Mouse (Mus musculus) hindbrain, embryonic 12.5 days (tissue): ENCODE data around the gene Ngfr. TPM values are rescaled to one million over a fixed set of nuclear protein-coding genes. Genes with fewer than 3 reads are reported as not detected.

Experiments used
- ATAC-seq: fragments of 200-750 bp; cut with Nextera tagmentation; 2 replicates; pipeline ENCODE4 v1.8.0; 2017; ENCODE audit warnings: moderate TSS enrichment; ENCODE audit not compliant: low FRiP score
- H3K27ac ChIP-seq: fragments of 300-500 bp; sonication (generic); 2 replicates; pipeline ENCODE4 v1.5.1; 2016; ENCODE audit warnings: mild to moderate bottlenecking
- H3K27me3 ChIP-seq: fragments of 300-500 bp; sonication (generic); 2 replicates; pipeline ENCODE4 v1.6.1; 2016; ENCODE audit warnings: mild to moderate bottlenecking
- H3K36me3 ChIP-seq: fragments of 300-500 bp; sonication (generic); 2 replicates; pipeline ENCODE4 v1.6.1; 2016; ENCODE audit warnings: mild to moderate bottlenecking
- H3K4me1 ChIP-seq: fragments of 300-500 bp; sonication (generic); 2 replicates; pipeline ENCODE4 v1.6.1; 2016
- H3K4me2 ChIP-seq: fragments of 300-500 bp; sonication (generic); replicated peaks from 2 replicates; pipeline ENCODE4 v1.6.1; 2016; ENCODE audit warnings: mild to moderate bottlenecking
- H3K4me3 ChIP-seq: fragments of 300-500 bp; sonication (generic); 2 replicates; pipeline ENCODE4 v1.5.1; 2016; ENCODE audit warnings: mild to moderate bottlenecking
- H3K9ac ChIP-seq: fragments of 300-500 bp; sonication (generic); 2 replicates; pipeline ENCODE4 v1.6.1; 2016; ENCODE audit warnings: mild to moderate bottlenecking, moderate library complexity
- H3K9me3 ChIP-seq: fragments of 300-500 bp; sonication (generic); replicated peaks from 2 replicates; pipeline ENCODE4 v1.6.1; 2016; ENCODE audit warnings: mild to moderate bottlenecking
- WGBS: fragments of 180-500 bp; shearing (Covaris S2); methylation state at CpG from one replicate; pipeline ENCODE4 v1.1.7; 2016; 5-methylcytosine and 5-hydroxymethylcytosine counted together
- polyA plus RNA-seq: library from polyadenylated mRNA; unstranded; fragments of >200 nt; fragmentation: Nextera tagmentation; extraction: Ambion mirVana; gene quantifications from 2 replicates; pipeline ENCODE4 v1.2.1, GENCODE M21; 2016

Gene Ngfr
- polyA plus RNA-seq, 1 experiment from 2014 or later: 38.6 TPM

DNA sequence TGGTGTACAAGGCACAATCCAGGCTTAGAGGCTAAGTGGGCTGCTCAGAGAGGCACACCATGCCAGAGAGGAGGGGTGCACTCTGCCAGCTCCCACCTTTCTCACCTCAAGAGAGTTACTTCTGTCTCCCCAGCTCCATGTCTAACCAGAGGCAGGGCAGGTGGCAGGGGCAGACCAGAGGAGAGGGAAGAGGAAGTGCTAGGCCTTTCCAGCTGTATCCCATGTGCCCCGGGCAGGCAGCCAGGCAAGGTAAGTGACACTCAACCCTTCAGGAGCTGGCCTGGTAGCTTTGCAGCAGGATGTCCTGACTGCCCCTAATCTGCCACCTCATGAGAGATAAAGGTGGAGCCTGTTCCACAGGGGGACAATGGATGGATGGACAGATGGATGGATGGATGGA is 5.2 kb upstream of the Ngfr start:
- Histone ChIP-seq H3K9me3 (no peaks in the 10 kb centered on the region), H3K4me1 (peaks cover 31% of the 10 kb centered on the region), H3K27ac (no peak overlapping the region), H3K4me2 (no peak overlapping the region), H3K27me3 (peaks cover 71% of the 10 kb centered on the region), H3K4me3 (no peak overlapping the region), H3K9ac (no peak overlapping the region), H3K36me3 (no peaks in the 10 kb centered on the region)
- ATAC-seq: no peak
- 83% methylated on average over 1 of the region's 1 CpGs for WGBS

DNA sequence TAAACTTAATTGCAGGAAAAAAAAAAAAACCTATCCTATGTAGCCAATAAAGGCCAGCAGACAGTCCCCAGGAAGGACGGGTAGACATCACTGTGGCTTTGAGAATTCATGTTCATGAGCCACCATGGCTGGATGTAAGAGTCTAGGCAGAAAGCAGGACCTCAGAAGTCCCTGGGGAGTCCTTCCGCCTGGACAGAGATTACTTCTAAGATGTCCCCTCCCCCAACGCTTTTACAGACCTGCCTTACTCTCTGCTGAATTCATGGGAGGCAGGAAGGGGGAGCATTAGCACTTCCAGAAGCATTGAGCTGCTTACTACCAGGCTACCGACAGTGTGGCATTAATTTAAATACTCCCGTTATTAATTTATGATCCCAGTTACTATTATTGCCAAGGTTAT is 1.7 kb upstream of the Ngfr start:
- ATAC-seq: no peak
- no peak overlapping the region for H3K4me2 ChIP-seq
- H3K36me3 ChIP-seq: no peaks in the 10 kb centered on the region
- peaks cover 29% of the 10 kb centered on the region for H3K4me1 ChIP-seq
- no peak overlapping the region for H3K4me3 ChIP-seq
- no peak overlapping the region for H3K27ac ChIP-seq
- no peak overlapping the region for H3K9ac ChIP-seq
- no peaks in the 10 kb centered on the region for H3K9me3 ChIP-seq
- peaks cover 59% of the 10 kb centered on the region for H3K27me3 ChIP-seq
- WGBS: 36% methylated on average over 5 of the region's 5 CpGs

DNA sequence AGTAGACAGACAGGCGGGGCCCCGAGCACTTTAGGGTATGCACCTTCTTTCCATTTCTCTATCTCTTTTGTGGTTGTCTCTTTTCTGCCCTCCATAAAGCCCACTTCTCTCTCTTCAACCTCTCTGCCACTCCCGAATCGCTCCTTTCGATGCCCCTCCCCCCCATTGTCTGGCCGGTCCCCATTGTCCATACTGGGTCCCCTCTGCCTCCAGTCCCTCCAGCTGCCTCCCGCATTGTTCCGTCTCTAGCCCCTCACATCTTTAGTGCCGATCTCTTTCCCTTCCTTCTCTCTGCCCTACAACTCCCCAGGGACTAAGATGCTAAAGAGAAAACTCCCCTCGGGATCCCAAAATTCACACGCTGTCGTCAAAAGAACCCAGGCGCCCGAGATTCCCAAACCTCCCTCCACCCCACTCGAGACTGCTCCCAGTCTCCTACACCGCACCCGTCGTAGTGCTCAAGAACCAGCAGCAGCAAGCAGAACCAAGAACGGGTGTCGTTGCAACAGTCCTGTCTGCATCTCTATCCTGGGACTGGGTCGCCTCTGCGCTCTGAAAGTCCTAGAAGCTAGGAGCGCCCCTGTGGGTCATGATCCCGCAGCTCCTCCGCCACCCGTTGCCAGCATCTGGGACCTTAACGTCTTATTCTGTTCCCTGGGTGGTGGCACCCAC is 648 bp downstream of the Ngfr start:
- Histone ChIP-seq H3K36me3 (no peaks in the 10 kb centered on the region), H3K9me3 (no peaks in the 10 kb centered on the region), H3K4me2 (peak overlapping the region; percentile 59), H3K4me3 (peak overlapping the region; percentile 46), H3K9ac (peak overlapping the region; percentile 50), H3K27ac (peak overlapping the region; percentile 73), H3K4me1 (peaks cover 48% of the 10 kb centered on the region), H3K27me3 (peaks cover 64% of the 10 kb centered on the region)
- ATAC-seq: peak; percentile 34
- WGBS: 2% methylated on average over 27 of the region's 27 CpGs

DNA sequence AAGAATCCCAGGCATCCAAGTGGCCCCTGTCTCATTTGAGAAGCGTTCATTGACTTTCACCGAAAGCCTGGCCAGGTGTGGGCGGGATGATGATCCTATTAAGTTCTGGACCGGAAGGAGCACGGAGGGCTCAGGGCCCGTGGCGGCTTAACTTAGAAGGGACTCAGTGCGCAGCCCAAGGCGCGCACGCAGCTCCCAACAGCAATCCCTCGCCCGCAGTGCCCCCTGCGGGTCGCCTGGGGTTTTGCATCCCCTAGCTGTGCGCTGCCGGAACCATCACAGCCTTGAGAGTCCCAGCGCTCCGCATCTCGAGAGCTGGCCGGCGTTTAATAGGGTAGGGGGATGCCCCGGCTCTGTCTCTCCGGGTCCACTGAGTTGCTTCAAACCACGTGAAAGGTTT is 1.4 kb downstream of the Ngfr start:
- Histone ChIP-seq H3K36me3 (no peaks in the 10 kb centered on the region), H3K4me2 (peak overlapping the region; percentile 59), H3K27me3 (peaks cover 66% of the 10 kb centered on the region), H3K9ac (peak overlapping the region; percentile 50), H3K9me3 (no peaks in the 10 kb centered on the region), H3K27ac (peak overlapping the region; percentile 73), H3K4me1 (peaks cover 55% of the 10 kb centered on the region), H3K4me3 (peak overlapping the region; percentile 46)
- peak; percentile 21 for ATAC-seq
- WGBS: under 1% methylated on average over 25 of the region's 25 CpGs

DNA sequence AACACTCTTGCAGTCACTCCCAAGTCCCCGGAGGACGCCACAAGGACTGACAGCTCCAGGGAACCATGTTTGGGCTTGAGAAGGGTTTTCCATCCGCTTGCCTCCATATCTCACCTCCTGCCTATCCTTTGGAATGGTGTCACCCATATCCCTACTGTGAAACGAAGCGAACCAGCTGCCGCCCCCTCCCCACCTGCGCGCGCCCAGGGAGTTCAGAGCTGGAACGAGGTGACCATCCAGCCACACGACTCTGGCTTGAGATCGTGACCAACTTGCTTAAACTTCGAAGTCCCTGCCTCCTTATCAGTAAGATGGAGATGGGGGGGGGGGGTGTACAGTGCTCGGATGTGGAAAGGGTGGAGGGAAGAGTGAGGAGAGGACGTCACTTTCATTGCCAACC is 1.9 kb downstream of the Ngfr start:
- 2% methylated on average over 15 of the region's 15 CpGs for WGBS
- Histone ChIP-seq H3K9ac (peak overlapping the region; percentile 50), H3K36me3 (no peaks in the 10 kb centered on the region), H3K27ac (peak overlapping the region; percentile 40), H3K4me2 (peak overlapping the region; percentile 59), H3K4me1 (peaks cover 60% of the 10 kb centered on the region), H3K9me3 (no peaks in the 10 kb centered on the region), H3K4me3 (peak overlapping the region; percentile 46), H3K27me3 (peaks cover 67% of the 10 kb centered on the region)
- ATAC-seq: no peak

DNA sequence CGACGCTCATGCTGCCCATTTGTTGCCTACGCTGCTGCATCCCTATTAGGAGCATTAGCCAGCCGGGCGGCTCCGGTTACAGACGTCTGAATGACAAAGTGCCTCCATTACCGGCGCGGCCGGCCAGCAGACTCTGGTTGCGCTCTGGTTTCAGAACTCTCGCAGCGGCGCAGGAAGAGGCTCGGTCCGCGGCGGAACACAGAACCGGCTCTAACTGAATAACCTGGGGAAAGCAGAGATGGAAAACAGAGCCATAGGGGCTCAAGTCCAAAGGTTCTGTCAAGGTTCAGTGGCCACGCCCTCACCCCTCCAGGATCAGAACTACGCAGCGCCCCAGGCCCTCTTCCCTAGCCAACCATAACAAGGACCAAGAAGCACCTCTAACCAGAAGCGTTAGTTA is 2.3 kb downstream of the Ngfr start:
- Histone ChIP-seq H3K36me3 (no peaks in the 10 kb centered on the region), H3K9ac (peak overlapping the region; percentile 50), H3K4me2 (peak overlapping the region; percentile 59), H3K4me1 (peaks cover 63% of the 10 kb centered on the region), H3K9me3 (no peaks in the 10 kb centered on the region), H3K27me3 (peaks cover 71% of the 10 kb centered on the region), H3K27ac (peak overlapping the region; percentile 40), H3K4me3 (peak overlapping the region; percentile 46)
- 0 out of 2 replicates have a peak, but pooled peaks have one; percentile 4 for ATAC-seq
- WGBS: under 1% methylated on average over 24 of the region's 24 CpGs

DNA sequence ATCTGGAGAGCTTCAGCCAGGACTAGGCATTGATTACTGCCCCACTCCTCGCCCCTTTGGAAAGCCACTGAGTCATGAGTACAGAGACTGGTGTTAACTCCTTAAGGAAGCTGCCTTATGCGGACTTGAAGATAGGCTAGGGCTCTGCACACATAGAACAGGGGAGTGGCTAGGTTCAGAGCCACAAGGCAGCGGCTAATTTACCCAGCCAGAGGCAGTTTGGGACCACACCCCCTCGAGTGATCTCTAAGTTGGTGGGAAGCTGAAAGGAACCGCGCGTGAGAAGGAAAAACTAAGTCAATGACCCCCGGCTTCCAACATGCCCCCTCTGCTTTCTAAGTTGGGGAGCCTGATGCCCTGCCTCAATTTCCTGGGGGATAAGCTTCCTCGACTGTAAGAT is 2.9 kb downstream of the Ngfr start:
- Histone ChIP-seq H3K4me2 (peak overlapping the region; percentile 59), H3K27ac (no peak overlapping the region), H3K4me1 (peaks cover 70% of the 10 kb centered on the region), H3K4me3 (peak overlapping the region; percentile 46), H3K27me3 (peaks cover 77% of the 10 kb centered on the region), H3K9me3 (no peaks in the 10 kb centered on the region), H3K36me3 (no peaks in the 10 kb centered on the region), H3K9ac (no peak overlapping the region)
- ATAC-seq: no peak
- 9% methylated on average over 9 of the region's 9 CpGs for WGBS

DNA sequence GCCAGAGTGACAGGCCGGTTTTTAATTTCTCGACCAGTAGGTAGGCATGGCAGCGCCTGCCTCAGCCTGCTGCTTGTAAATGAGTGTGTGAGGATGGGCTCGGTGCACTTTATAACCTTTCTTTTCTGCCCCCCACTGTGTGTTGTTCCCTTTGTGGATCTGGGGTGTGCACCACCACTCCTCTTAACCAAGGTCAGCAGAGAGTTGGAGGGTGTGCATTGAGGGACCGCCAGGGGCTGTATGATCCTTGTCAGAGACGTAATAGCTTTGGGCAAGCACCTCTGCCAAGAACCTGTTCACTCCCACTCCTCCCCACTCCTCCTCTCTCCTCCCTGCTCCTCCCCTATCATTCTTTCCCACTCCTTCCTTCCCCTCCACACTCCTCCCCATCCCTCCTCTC is 4.1 kb downstream of the Ngfr start:
- Histone ChIP-seq H3K4me1 (peaks cover 72% of the 10 kb centered on the region), H3K36me3 (no peaks in the 10 kb centered on the region), H3K27ac (no peak overlapping the region), H3K9me3 (no peaks in the 10 kb centered on the region), H3K4me3 (no peak overlapping the region), H3K9ac (no peak overlapping the region), H3K4me2 (no peak overlapping the region), H3K27me3 (peaks cover 84% of the 10 kb centered on the region)
- WGBS: 51% methylated on average over 6 of the region's 6 CpGs
- no peak for ATAC-seq

DNA sequence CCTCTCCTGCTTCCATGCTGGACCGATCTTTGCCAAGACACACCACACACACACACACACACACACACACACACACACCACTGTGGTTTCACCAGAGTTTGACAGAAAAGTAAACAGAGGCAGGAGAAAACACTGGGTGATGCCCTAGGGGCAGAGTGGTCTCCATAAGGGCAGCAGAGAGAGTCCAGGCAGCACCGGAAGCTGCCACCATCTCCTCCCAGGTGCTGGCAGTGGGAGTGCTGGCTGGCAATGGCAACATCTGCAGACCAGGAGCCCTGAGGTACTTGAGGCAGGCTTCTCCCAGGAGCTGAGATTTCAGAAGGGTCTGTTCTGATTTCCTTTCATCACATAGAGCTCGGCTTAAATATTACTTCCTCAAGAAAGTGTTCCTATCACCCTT is 5.3 kb downstream of the Ngfr start:
- Histone ChIP-seq H3K27me3 (peaks cover 90% of the 10 kb centered on the region), H3K27ac (no peak overlapping the region), H3K36me3 (no peaks in the 10 kb centered on the region), H3K9ac (no peak overlapping the region), H3K4me2 (no peak overlapping the region), H3K9me3 (no peaks in the 10 kb centered on the region), H3K4me3 (no peak overlapping the region), H3K4me1 (peaks cover 76% of the 10 kb centered on the region)
- WGBS: 51% methylated on average over 3 of the region's 3 CpGs
- ATAC-seq: no peak

DNA sequence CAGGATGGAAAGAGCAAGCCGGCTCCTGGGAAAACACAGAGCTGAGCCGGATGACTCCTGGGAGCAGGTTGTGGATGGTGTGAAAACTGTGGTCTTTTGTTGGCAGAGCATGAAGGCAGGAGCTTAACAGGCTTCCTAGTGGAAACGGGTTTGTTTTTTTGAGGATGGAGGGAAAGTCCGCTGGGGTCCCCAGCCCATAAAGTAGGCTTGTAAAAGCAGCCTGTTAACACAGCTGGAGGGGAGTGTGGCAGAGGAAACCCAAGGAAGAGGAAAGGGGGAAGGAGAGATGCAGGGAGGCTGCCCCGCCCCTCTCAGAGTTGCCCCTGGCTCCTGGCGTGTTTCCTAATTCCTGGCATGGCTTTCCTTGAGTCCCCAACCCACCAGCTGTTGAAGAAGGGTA is 8.1 kb downstream of the Ngfr start:
- Histone ChIP-seq H3K27me3 (peaks cover 82% of the 10 kb centered on the region), H3K27ac (no peak overlapping the region), H3K9me3 (no peaks in the 10 kb centered on the region), H3K4me1 (peaks cover 68% of the 10 kb centered on the region), H3K4me3 (no peak overlapping the region), H3K36me3 (no peaks in the 10 kb centered on the region), H3K9ac (no peak overlapping the region), H3K4me2 (no peak overlapping the region)
- no peak for ATAC-seq
- 20% methylated on average over 6 of the region's 6 CpGs for WGBS

DNA sequence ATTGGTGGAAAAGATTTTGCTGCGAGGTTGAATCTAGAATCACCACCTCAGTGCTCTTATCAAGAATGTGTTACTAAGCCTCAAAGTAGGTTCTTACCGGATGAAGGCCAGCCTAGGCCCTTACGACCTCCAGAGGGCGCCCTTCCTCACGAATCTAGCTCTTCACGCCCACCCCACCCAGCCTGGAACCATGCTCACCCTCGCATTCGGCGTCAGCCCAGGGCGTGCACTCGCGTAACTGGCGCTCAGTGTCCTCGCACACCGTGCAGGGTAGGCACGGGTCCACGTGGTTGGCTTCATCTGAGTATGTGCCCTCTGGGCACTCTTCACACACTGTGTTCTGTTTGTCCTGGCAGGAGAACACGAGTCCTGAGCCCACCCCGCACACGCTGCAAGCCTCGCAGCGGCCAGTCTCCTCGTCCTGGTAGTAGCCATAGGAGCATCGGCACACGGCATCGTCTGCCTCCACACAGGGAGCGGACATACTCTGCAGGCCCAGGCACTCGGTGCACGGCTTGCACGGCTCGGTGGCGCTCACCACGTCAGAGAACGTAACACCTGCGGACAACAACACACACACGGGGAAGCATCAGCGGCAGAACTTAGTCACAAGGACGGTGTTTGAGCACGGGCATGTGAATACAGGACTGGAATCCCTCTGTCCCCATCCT is 9.6 kb downstream of the Ngfr start:
- H3K4me1 ChIP-seq: peaks cover 59% of the 10 kb centered on the region
- peaks cover 73% of the 10 kb centered on the region for H3K27me3 ChIP-seq
- peak overlapping the region; percentile 17 for H3K4me3 ChIP-seq
- peak overlapping the region; percentile 46 for H3K4me2 ChIP-seq
- H3K36me3 ChIP-seq: no peaks in the 10 kb centered on the region
- peak overlapping the region; percentile 33; the same call in 1 of the 2 replicates for H3K9ac ChIP-seq
- no peak overlapping the region for H3K27ac ChIP-seq
- 11% methylated on average over 39 of the region's 39 CpGs for WGBS
- peak; percentile 72; the same call in 1 of the 2 replicates for ATAC-seq
- H3K9me3 ChIP-seq: no peaks in the 10 kb centered on the region

DNA sequence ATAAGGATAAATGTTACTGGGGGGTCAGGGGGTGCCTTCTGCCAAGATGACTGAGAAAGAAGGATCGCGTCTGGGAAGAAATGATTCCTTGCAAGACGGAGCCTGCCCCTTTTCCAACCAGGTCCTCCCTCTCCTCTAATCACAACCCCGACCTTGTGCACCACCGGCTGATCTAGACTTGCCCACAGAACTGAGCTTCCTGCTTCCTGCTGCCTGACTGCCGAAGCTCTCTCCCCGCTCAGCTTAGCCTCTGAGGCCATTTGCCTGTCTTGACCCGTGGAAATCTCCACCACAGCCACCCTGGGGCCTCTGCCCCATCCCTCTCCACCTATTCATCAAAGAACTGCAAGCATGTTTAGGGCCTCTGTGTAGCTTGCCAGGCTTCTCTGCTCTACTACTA is 11.2 kb downstream of the Ngfr start:
- Histone ChIP-seq H3K36me3 (no peaks in the 10 kb centered on the region), H3K4me1 (peaks cover 53% of the 10 kb centered on the region), H3K4me3 (no peak overlapping the region), H3K27me3 (peaks cover 57% of the 10 kb centered on the region), H3K27ac (no peak overlapping the region), H3K4me2 (no peak overlapping the region), H3K9me3 (no peaks in the 10 kb centered on the region), H3K9ac (no peak overlapping the region)
- 59% methylated on average over 8 of the region's 8 CpGs for WGBS
- ATAC-seq: no peak

DNA sequence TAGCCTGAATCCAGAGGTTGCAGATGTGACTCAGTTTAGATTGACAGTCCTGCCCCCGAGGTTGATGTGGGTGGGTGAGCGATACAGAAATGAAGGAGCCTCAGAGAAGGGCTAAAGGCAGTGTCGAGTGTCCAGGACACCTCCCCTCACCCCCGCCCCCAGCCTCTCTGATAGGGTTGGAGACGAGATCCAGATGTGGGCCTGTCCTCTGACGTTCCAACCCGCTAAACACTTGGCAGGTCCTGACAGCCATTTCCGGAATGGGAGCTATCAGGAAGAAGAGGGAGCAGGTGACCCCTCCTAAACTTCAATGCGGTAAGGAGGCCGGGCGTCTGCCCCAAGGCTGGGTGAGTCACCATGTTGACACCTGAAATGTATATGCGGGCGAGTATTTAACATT is 11.7 kb downstream of the Ngfr start:
- no peak overlapping the region for H3K9ac ChIP-seq
- H3K4me3 ChIP-seq: no peak overlapping the region
- no peaks in the 10 kb centered on the region for H3K9me3 ChIP-seq
- peaks cover 52% of the 10 kb centered on the region for H3K27me3 ChIP-seq
- H3K27ac ChIP-seq: no peak overlapping the region
- H3K4me1 ChIP-seq: peaks cover 52% of the 10 kb centered on the region
- no peak for ATAC-seq
- 54% methylated on average over 13 of the region's 13 CpGs for WGBS
- H3K4me2 ChIP-seq: no peak overlapping the region
- no peaks in the 10 kb centered on the region for H3K36me3 ChIP-seq
